Mouse (Mus musculus) hindbrain, embryonic 11.5 days (tissue): ENCODE measurements around the gene Mmrn1. TPM values are rescaled to one million over a fixed set of nuclear protein-coding genes. Genes with fewer than 3 reads are reported as not detected.
"Not testable (repeated sequence)": the region's sequence is repeated elsewhere in the genome, so short reads cannot be mapped to it uniquely, and the experiment has no call there.

Experiments used
- ATAC-seq: fragments of 200-750 bp; cut with Nextera tagmentation; 2 replicates; pipeline ENCODE4 v1.8.0; 2017; ENCODE audit warnings: mild to moderate bottlenecking, moderate TSS enrichment, moderate library complexity; ENCODE audit not compliant: low FRiP score
- DNase-seq: peaks from one replicate; pipeline ENCODE4 v3.0.0-alpha.2; 2015; ENCODE audit warnings: low spot score
- H3K27ac ChIP-seq: fragments of 300-500 bp; sonication (generic); 2 replicates; pipeline ENCODE4 v1.5.1; 2014; ENCODE audit warnings: mild to moderate bottlenecking, low read depth, low read length
- H3K27me3 ChIP-seq: fragments of 300-500 bp; sonication (generic); 2 replicates; pipeline ENCODE4 v1.6.1; 2014; ENCODE audit warnings: mild to moderate bottlenecking, low read length, moderate library complexity, mixed read lengths; ENCODE audit not compliant: control insufficient read depth, insufficient read depth
- H3K36me3 ChIP-seq: fragments of 300-500 bp; sonication (generic); 2 replicates; pipeline ENCODE4 v1.6.1; 2014; ENCODE audit warnings: mild to moderate bottlenecking, low read length, moderate library complexity, mixed read lengths; ENCODE audit not compliant: control insufficient read depth, insufficient read depth
- H3K4me1 ChIP-seq: fragments of 300-500 bp; sonication (generic); replicated peaks from 2 replicates; pipeline ENCODE4 v1.6.1; 2014; ENCODE audit warnings: low read length, mixed read lengths; ENCODE audit not compliant: control insufficient read depth, insufficient read depth
- H3K4me2 ChIP-seq: fragments of 300-500 bp; sonication (generic); replicated peaks from 2 replicates; pipeline ENCODE4 v1.6.1; 2014; ENCODE audit warnings: mild to moderate bottlenecking, low read depth, low read length
- H3K4me3 ChIP-seq: fragments of 300-500 bp; sonication (generic); 2 replicates; pipeline ENCODE4 v1.5.1; 2014; ENCODE audit warnings: low read depth, low read length
- H3K9ac ChIP-seq: fragments of 300-500 bp; sonication (generic); 2 replicates; pipeline ENCODE4 v1.6.1; 2014; ENCODE audit warnings: low read depth, low read length
- H3K9me3 ChIP-seq: fragments of 300-500 bp; sonication (generic); 2 replicates; pipeline ENCODE4 v1.6.1; 2016; ENCODE audit warnings: low read length; ENCODE audit not compliant: control insufficient read depth
- WGBS: fragments of 180-500 bp; shearing (Covaris S2); extraction: QIAGEN DNeasy Blood & Tissue Kit; methylation state at CpG from one replicate; pipeline ENCODE4 v1.1.7; 2014; 5-methylcytosine and 5-hydroxymethylcytosine counted together
- polyA plus RNA-seq: library from polyadenylated mRNA; unstranded; fragments of >200 nt; fragmentation: Nextera tagmentation; extraction: Ambion mirVana; gene quantifications from 2 replicates; pipeline ENCODE4 v1.2.1, GENCODE M21; 2014

Mmrn1 gene
- 6.2 and 7.4 TPM in 2 replicates for polyA plus RNA-seq

GRCm38 (mm10) chr6:60924676-60925075, at the start of gene Mmrn1:
TSS of gene Mmrn1 (plus strand) at chr6:60924976.
- H3K4me3 ChIP-seq, H3K27me3 ChIP-seq, H3K9ac ChIP-seq, H3K9me3 ChIP-seq, H3K4me2 ChIP-seq, H3K36me3 ChIP-seq, H3K27ac ChIP-seq, ATAC-seq, H3K4me1 ChIP-seq, DNase-seq: not testable (repeated sequence)
- WGBS = 95% methylated on average over 20 of the region's 20 CpGs

- WGBS = 93% methylated on average over 7 of the region's 7 CpGs
- Histone ChIP-seq H3K4me3 (no peak overlapping the region), H3K36me3 (no peaks in the 10 kb centered on the region), H3K9me3 (no peaks in the 10 kb centered on the region), H3K9ac (no peak overlapping the region), H3K27ac (no peak overlapping the region), H3K4me1 (no peaks in the 10 kb centered on the region), H3K27me3 (no peaks in the 10 kb centered on the region), H3K4me2 (no peak overlapping the region)
- ATAC-seq (no peak), DNase-seq (no peak)
Observed at GRCm38 (mm10) chr6:60880362-60880761, 44.4 kb upstream of the Mmrn1 start.

GRCm38 (mm10) chr6:60881534-60881933, 43.2 kb upstream of the Mmrn1 start:
- H3K4me1 ChIP-seq = no peaks in the 10 kb centered on the region
- DNase-seq = no peak
- H3K27ac ChIP-seq = no peak overlapping the region
- no peak for ATAC-seq
- no peak overlapping the region for H3K9ac ChIP-seq
- no peaks in the 10 kb centered on the region for H3K36me3 ChIP-seq
- no peaks in the 10 kb centered on the region for H3K9me3 ChIP-seq
- H3K27me3 ChIP-seq = no peaks in the 10 kb centered on the region
- H3K4me3 ChIP-seq = no peak overlapping the region
- no peak overlapping the region for H3K4me2 ChIP-seq
- WGBS = 88% methylated on average over 2 of the region's 2 CpGs

GRCm38 (mm10) chr6:60907272-60907671, 17.5 kb upstream of the Mmrn1 start:
- no peaks in the 10 kb centered on the region for H3K36me3 ChIP-seq
- H3K27me3 ChIP-seq = no peaks in the 10 kb centered on the region
- WGBS = 88% methylated on average over 2 of the region's 2 CpGs
- H3K9me3 ChIP-seq = no peaks in the 10 kb centered on the region
- H3K27ac ChIP-seq = no peak overlapping the region
- DNase-seq (no peak), ATAC-seq (no peak)
- no peak overlapping the region for H3K9ac ChIP-seq
- no peaks in the 10 kb centered on the region for H3K4me1 ChIP-seq
- H3K4me2 ChIP-seq = no peak overlapping the region
- no peak overlapping the region for H3K4me3 ChIP-seq

GRCm38 (mm10) chr6:60931364-60931763, 6.6 kb downstream of the Mmrn1 start:
- H3K27ac ChIP-seq = no peak overlapping the region
- ATAC-seq = no peak
- H3K4me2 ChIP-seq = no peak overlapping the region
- peak; percentile 26 for DNase-seq
- H3K27me3 ChIP-seq = no peaks in the 10 kb centered on the region
- H3K4me3 ChIP-seq = no peak overlapping the region
- no peaks in the 10 kb centered on the region for H3K36me3 ChIP-seq
- H3K4me1 ChIP-seq = no peaks in the 10 kb centered on the region
- no peak overlapping the region for H3K9ac ChIP-seq
- no peaks in the 10 kb centered on the region for H3K9me3 ChIP-seq

- Histone ChIP-seq H3K4me2 (no peak overlapping the region), H3K4me3 (no peak overlapping the region), H3K27ac (no peak overlapping the region), H3K27me3 (no peaks in the 10 kb centered on the region), H3K9ac (no peak overlapping the region), H3K9me3 (no peaks in the 10 kb centered on the region), H3K36me3 (no peaks in the 10 kb centered on the region), H3K4me1 (no peaks in the 10 kb centered on the region)
- DNase-seq = no peak
- WGBS = 76% methylated on average over 4 of the region's 4 CpGs
- ATAC-seq = no peak
Observed at GRCm38 (mm10) chr6:60934835-60935234, 10.1 kb downstream of the Mmrn1 start.

- no peak overlapping the region for H3K4me3 ChIP-seq
- H3K27me3 ChIP-seq = no peaks in the 10 kb centered on the region
- no peak overlapping the region for H3K27ac ChIP-seq
- H3K36me3 ChIP-seq = no peaks in the 10 kb centered on the region
- no peak for ATAC-seq
- H3K4me2 ChIP-seq = no peak overlapping the region
- no peak for DNase-seq
- H3K4me1 ChIP-seq = no peaks in the 10 kb centered on the region
- WGBS = 85% methylated on average over 4 of the region's 4 CpGs
- no peaks in the 10 kb centered on the region for H3K9me3 ChIP-seq
- no peak overlapping the region for H3K9ac ChIP-seq
Observed at GRCm38 (mm10) chr6:60935448-60936130, 10.8 kb downstream of the Mmrn1 start.

GRCm38 (mm10) chr6:60944178-60944577, 19.4 kb downstream of the Mmrn1 start:
- DNase-seq = no peak
- H3K4me2 ChIP-seq = no peak overlapping the region
- 83% methylated on average over 7 of the region's 7 CpGs for WGBS
- ATAC-seq = no peak
- no peaks in the 10 kb centered on the region for H3K36me3 ChIP-seq
- no peaks in the 10 kb centered on the region for H3K27me3 ChIP-seq
- H3K4me3 ChIP-seq = no peak overlapping the region
- H3K27ac ChIP-seq = no peak overlapping the region
- H3K4me1 ChIP-seq = no peaks in the 10 kb centered on the region
- no peak overlapping the region for H3K9ac ChIP-seq
- H3K9me3 ChIP-seq = no peaks in the 10 kb centered on the region

GRCm38 (mm10) chr6:60944621-60945020, 19.8 kb downstream of the Mmrn1 start:
- H3K9ac ChIP-seq = no peak overlapping the region
- H3K36me3 ChIP-seq = no peaks in the 10 kb centered on the region
- no peaks in the 10 kb centered on the region for H3K4me1 ChIP-seq
- no peak overlapping the region for H3K27ac ChIP-seq
- no peak overlapping the region for H3K4me2 ChIP-seq
- ATAC-seq (no peak), DNase-seq (no peak)
- no peaks in the 10 kb centered on the region for H3K9me3 ChIP-seq
- H3K4me3 ChIP-seq = no peak overlapping the region
- WGBS = 82% methylated on average over 9 of the region's 9 CpGs
- no peaks in the 10 kb centered on the region for H3K27me3 ChIP-seq
